Mouse (Mus musculus): ENCODE measurements around the gene Gpalpp1. TPM values are rescaled to one million over a fixed set of nuclear protein-coding genes. Genes with fewer than 3 reads are reported as not detected.

Gene Gpalpp1
- total and polyA plus RNA-seq, 3 experiments = 12.9 to 25.2 (median 20.2) TPM

- Histone ChIP-seq H3K9ac (ENCODE audit: insufficient read depth, low read depth) (no peak overlapping the region), H3K4me1 (ENCODE audit: control insufficient read depth in 1 of 2, insufficient read depth in 2 of 2) (no peaks in the 10 kb centered on the region), H3K27me3 (replicated peaks) (no peaks in the 10 kb centered on the region), H3K4me3 (replicated peaks in 1 of 3; ENCODE audit: low read depth in 2 of 3, low read length in 2 of 3, poor library complexity in 1 of 3) (no peak overlapping the region), H3K9me3 (replicated peaks; ENCODE audit: low read length) (no peaks in the 10 kb centered on the region), H3K79me2 (replicated peaks; ENCODE audit: control insufficient read depth, extremely low read depth, insufficient read depth, poor library complexity, severe bottlenecking) (no peaks in the 10 kb centered on the region), H3K4me2 (ENCODE audit: insufficient read depth, low read depth, poor library complexity, severe bottlenecking) (no peak overlapping the region), H3K36me3 (replicated peaks in 1 of 2; ENCODE audit: control insufficient read depth in 1 of 2, insufficient read depth in 1 of 2, low read length in 1 of 2) (peaks cover 45 to 77% of the 10 kb centered on the region in 2 experiments), H3K27ac (ENCODE audit: insufficient read depth, low read depth) (no peak overlapping the region)
- DNase-seq (ENCODE audit: extremely low read depth) = no peak
- in situ Hi-C loops (cut with MboI; ENCODE audit: low pct_ligation_motif_present, low pct_unique_long_range_greater_than_20kb, low sequenced_read_pairs) (no loop called here), dilution Hi-C loops (cut with MboI; ENCODE audit: extremely low pct_ligation_motif_present, extremely low pct_unique_long_range_greater_than_20kb, low sequenced_read_pairs) (no loop called here)
- TF ChIP-seq SIN3A (IDR thresholded peaks at IDR 0.05; ENCODE audit: low read length) = no peak
- no peak for TF ChIP-seq RAD21 (IDR thresholded peaks at IDR 0.05; ENCODE audit: low read depth, low read length)
- TF ChIP-seq CTCF (conservative IDR thresholded peaks at IDR 0.05 in 1 of 2, IDR thresholded peaks at IDR 0.05 in 1 of 2; ENCODE audit: low read depth in 2 of 2, low read length in 2 of 2) = peak in 1 of 2 experiments; percentile 10; a peak in 2 of 4 replicates
- no peak for TF ChIP-seq MAX (IDR thresholded peaks at IDR 0.05; ENCODE audit: low read length)
- TF ChIP-seq MAFK (IDR thresholded peaks at IDR 0.05; ENCODE audit: insufficient replicate concordance, low read length) = no peak
- 0 out of 2 replicates have a peak, but pooled peaks have one; percentile 37 for TF ChIP-seq ZNF384 (IDR thresholded peaks at IDR 0.05; ENCODE audit: low read depth, low read length)
- TF ChIP-seq MXI1 (IDR thresholded peaks at IDR 0.05; ENCODE audit: low read depth, low read length) = no peak
Measured at GRCm38 (mm10) chr14:76134975-76135374, 24.4 kb upstream of the Gpalpp1 start.

- dilution Hi-C loops (cut with MboI; ENCODE audit: extremely low pct_ligation_motif_present, extremely low pct_unique_long_range_greater_than_20kb, low sequenced_read_pairs) = no loop called here
- no peak for DNase-seq (ENCODE audit: extremely low read depth)
- Histone ChIP-seq H3K4me3 (replicated peaks in 1 of 3; ENCODE audit: low read depth in 2 of 3, low read length in 2 of 3, poor library complexity in 1 of 3) (no peak overlapping the region), H3K36me3 (replicated peaks in 1 of 2; ENCODE audit: control insufficient read depth in 1 of 2, insufficient read depth in 1 of 2, low read length in 1 of 2) (peaks cover 74 to 98% of the 10 kb centered on the region in 2 experiments), H3K4me1 (ENCODE audit: control insufficient read depth in 1 of 2, insufficient read depth in 2 of 2) (no peaks in the 10 kb centered on the region), H3K79me2 (replicated peaks; ENCODE audit: control insufficient read depth, extremely low read depth, insufficient read depth, poor library complexity, severe bottlenecking) (peaks cover 13% of the 10 kb centered on the region; the same call in 1 of the 2 replicates), H3K9me3 (replicated peaks; ENCODE audit: low read length) (peaks cover 6% of the 10 kb centered on the region), H3K27me3 (replicated peaks) (no peaks in the 10 kb centered on the region), H3K27ac (ENCODE audit: insufficient read depth, low read depth) (no peak overlapping the region), H3K4me2 (ENCODE audit: insufficient read depth, low read depth, poor library complexity, severe bottlenecking) (no peak overlapping the region), H3K9ac (ENCODE audit: insufficient read depth, low read depth) (no peak overlapping the region)
- TF ChIP-seq ZNF384 (IDR thresholded peaks at IDR 0.05; ENCODE audit: low read depth, low read length) = no peak
- TF ChIP-seq TBP (conservative IDR thresholded peaks at IDR 0.05; ENCODE audit: low read depth, low read length) = no peak
- TF ChIP-seq POLR2A (IDR thresholded peaks at IDR 0.05; ENCODE audit: low read depth, low read length) = no peak
- no peak for TF ChIP-seq CTCF (conservative IDR thresholded peaks at IDR 0.05 in 1 of 2, IDR thresholded peaks at IDR 0.05 in 1 of 2; ENCODE audit: low read depth in 2 of 2, low read length in 2 of 2)
- TF ChIP-seq E2F4 (IDR thresholded peaks at IDR 0.05; ENCODE audit: insufficient replicate concordance, low read depth, low read length) = no peak
- no peak for TF ChIP-seq BHLHE40 (IDR thresholded peaks at IDR 0.05; ENCODE audit: low read depth, low read length)
- TF ChIP-seq RAD21 (IDR thresholded peaks at IDR 0.05; ENCODE audit: low read depth, low read length) = no peak
- no peak for TF ChIP-seq ZC3H11A (IDR thresholded peaks at IDR 0.05; ENCODE audit: low read depth, low read length)
- no peak for TF ChIP-seq MAZ (IDR thresholded peaks at IDR 0.05; ENCODE audit: low read depth, low read length)
- TF ChIP-seq POLR2AphosphoS2 (IDR thresholded peaks at IDR 0.05; ENCODE audit: low read depth, low read length) = no peak
- TF ChIP-seq EP300 (IDR thresholded peaks at IDR 0.05; ENCODE audit: low read length) = no peak
- TF ChIP-seq MYC (IDR thresholded peaks at IDR 0.05; ENCODE audit: low read depth, low read length) = no peak
- no peak for TF ChIP-seq UBTF (IDR thresholded peaks at IDR 0.05; ENCODE audit: low read depth, low read length)
- TF ChIP-seq SIN3A (IDR thresholded peaks at IDR 0.05; ENCODE audit: low read length) = no peak
- TF ChIP-seq NRF1 (IDR thresholded peaks at IDR 0.05; ENCODE audit: low read depth, low read length) = no peak
- in situ Hi-C loops (cut with MboI; ENCODE audit: low pct_ligation_motif_present, low pct_unique_long_range_greater_than_20kb, low sequenced_read_pairs) = no loop called here
Measured at GRCm38 (mm10) chr14:76128174-76128573, 17.6 kb upstream of the Gpalpp1 start.
